Mouse (Mus musculus) right cerebral cortex, adult 18-20 months (tissue): ENCODE data around the gene Tmem95.
A peak's percentile ranks its signal among the peaks of the same experiment; 100 is the strongest.
"Not testable (repeated sequence)": the region's sequence is repeated elsewhere in the genome, so short reads cannot be mapped to it uniquely, and the experiment has no call there.

ENCODE experiments used
- DNase-seq: peaks from one replicate; pipeline ENCODE4 v3.0.0; 2022; ENCODE audit warnings: mixed read lengths

Tmem95 gene

DNA sequence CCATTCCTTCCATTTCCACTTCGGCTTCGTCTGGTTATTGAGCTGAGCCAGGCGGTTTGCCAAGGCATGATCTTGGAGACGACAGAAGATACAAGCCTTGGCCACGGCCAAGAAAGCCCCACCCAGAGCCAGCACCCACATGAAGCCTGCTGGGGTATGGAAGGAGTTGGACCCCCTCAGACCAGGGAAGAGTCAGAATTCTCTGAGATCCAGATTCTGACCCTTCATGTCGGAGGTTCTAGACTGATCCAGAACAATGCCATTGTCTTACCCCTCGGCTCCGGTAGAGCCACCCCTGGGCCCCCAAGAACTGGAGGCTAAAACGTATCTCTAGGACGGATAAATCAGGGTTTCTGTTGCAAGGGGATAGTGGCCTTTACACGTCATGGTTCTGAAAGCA is at the start of gene Tmem95:
TSS of gene Tmem95 (minus strand) at position 141 of the 400 bp plus-strand sequence.
- no peak for DNase-seq

DNA sequence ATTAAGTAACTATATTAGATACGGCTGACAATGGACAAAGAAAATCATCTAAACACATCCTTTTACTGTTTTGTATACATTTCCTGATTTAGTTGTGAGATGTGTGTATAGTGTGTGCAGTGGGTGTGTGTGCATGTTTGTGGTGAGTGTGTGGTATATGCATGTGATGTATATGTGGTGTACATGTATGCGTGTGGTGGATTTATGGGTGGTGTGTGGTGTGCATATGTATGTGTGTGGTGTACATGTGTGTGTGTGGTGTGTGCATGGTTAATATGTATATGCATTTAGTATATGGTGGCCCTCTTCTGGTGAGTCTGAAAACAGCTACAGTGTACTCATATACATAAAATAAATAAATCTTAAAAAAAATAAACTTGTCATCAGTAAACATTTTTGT is 49.7 kb upstream of the Tmem95 start:
- no peak for DNase-seq

DNA sequence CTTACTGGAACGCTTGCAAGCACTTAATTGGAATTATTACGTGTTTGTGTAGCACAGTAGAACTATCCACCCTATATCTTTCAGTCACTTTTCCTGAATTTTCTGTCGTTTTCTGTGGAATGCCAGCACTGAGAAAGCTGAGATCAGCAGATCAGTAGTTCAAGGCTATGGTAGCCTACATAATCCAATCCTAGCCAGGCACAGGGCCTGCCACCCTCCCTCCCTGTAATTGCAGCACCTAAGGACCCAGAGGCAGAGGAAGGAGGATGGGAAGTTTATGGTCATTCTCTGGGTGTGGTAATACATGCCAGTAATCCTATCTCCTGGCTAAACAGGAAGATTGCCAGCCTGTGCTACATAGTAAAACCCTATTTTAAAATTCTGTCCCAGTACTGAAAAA is 45.0 kb upstream of the Tmem95 start:
- no peak for DNase-seq

DNA sequence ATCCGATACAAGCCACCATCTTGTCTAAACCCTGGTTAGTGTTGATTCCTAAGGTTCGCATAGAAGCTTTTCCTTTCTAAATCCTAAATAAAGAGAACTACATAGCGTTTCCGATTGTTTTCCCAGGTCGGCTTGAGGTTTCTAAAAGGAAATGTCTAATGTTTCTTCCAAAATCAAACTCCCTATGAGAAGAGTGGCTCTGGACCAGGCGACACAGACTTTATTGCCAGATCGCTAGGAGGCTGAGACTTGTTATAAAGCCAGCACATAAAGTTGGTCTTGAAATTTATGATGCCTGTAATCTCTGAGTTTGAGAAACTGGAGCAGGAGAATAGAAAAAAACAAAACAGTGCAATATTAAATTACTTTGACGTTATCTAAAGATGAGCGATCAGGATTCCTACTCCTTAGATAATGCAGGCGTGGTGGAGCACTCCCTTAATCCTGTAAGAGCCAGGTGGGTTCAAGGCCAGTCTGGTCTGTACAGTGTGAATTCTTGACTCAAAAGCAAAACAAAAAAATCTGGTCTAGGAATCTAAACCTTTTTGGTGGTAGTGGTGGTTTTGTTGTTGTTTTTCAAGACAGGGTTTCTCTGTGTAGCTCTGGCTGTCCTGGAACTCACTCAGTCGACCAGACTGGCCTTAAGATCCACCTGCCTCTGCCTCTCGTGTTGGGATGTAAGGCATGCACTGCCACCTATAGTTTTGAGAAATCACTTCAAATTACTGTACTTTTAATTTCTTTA is 44.4 kb upstream of the Tmem95 start:
- DNase-seq: no peak

DNA sequence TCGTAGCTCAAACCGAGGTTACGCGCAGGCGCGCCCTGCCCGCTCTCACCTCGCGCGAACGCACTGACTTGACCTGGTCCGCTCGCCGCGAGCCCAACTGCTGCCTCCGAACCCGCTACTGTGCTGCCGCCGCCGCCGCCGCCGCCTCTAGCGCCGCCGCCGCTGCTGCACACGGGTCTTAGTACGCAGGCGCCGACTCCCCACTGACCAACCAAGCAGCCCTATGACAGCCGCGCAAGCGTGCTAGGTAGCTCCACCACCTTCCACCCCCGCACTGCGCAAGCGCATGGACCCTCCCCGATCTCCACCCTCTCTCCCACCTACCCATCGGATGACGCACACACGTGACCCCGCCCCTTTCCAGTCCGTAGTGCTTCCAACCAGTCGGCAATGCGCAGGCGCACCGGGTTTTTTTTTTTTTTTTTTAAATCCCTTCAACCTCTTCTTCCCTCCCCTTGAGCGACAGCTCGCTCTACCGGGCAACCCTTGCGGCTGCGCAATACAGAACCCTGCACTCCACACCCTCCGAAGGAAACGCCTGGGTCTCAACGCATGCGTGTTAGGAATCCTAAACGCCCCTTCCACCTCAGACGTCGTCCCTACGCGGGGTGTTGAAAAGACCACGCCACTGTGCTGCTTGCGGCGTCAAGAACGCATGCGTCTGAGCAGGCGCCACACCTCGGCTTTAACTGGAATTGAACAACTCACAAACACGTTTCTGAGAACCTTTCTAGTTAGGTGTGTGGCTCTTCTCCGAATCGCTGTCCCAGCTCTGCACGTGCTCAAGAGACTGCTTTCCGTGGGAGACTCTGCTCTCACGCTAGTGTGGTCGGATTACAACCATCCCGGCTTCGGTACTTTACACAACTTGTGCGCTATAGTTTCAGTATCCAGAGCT is 43.5 kb upstream of the Tmem95 start, which contains the start of gene Eif5a:
TSS of gene Eif5a (minus strand) at position 845 of the 898 bp plus-strand sequence.
- peak; percentile 100 for DNase-seq

DNA sequence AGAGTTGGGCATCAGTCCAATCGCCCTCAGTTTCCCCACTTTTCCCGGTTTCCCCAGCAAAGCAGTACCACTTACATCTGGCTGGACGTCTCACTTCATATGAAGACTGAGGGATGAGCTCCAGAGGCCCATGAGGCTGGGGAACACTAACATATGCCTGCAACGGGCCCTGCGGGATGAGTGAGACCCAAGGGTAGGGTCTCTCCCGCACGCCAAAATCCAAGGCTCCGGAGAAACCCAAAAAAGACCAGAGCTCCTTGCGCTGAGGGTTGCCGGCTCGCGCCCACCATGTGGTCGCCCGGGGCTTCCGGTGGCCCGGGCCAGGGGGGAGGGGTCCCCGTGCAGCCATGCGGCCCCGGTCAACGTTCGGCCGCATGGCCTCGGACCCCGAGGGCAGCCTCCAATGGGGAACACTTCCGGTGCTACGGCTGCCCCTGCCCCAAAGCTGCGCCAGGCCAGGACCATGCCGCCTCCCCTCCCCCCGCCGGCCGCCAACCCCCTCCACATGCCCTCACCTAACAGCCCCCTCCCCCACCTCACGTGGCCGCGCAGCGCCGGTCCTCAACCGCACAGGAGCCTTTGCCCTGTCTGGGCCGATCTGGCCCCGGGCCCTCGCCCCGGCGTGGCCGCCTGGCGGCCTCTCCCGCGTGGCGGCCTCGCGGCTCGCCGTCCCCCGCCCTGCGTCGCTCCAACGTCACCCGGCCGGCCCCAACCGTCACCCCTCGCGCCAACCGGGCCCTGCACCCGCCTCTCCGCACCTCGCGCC is 42.6 kb upstream of the Tmem95 start:
- DNase-seq: no peak

DNA sequence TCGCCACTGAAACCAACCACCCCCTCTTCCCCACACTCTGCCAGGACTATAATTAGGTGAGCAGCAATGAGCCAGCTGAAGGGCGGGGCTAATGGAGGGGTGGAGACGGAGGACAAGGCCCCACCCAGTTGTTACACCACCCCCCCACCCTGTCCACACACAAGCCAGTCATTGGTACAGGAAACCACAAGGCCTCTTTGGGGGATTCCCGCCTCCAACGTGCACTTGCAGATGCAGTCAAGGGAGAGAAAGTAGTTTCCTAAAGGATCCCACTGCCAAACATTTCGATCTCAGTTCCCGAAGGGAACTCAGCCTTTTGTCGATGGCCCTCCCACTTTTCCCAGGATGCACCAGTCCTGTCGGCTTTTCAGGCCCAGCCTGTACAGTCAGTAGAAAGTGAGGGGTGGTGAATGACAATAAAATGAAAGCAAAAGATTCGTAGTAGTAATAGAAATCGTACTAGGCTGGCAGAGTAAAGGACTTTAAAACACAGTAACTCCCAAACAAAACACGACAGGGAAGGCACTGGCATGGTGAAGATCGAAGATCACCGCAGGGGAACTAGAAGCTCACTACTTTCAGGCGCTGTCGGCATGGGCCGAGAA is 41.9 kb upstream of the Tmem95 start:
- DNase-seq: peak; percentile 42

DNA sequence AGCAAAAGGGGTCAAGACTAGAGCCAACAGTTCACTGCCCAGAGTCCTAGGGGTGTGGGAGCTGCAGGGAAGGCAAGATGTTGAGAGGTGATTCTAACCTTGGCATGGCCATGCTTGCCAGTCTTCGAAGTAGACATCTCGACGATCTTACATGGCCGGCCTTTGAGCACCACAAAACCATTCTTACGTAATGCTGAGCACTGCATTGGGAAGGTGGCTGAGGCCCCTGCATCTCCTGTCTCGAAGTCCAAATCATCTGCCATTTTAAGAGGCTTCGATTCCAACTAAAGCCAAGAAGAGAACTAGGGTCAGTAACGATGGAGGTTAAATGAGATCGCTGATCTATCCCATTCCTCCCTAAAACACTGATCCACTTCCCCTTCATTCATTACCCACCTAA is 41.2 kb upstream of the Tmem95 start:
- no peak for DNase-seq

DNA sequence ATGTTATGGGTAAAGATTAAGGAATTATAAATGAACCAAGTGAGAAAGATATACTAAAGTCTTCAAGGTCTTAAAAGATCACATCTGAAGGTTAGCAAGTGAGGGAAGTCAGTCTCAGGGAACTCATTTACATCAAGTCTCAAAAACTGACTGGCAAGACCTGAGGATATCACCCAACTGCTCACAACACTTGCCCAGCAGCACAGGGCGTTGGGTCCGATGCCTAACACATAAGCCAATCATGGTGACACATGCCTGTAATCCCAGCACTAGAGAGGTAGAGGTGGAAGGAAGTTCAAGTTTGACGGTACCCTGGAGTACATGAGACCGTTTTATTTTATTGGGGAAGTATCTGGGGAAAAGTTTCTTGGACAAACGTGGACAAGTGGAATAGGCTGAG is 40.3 kb upstream of the Tmem95 start:
- DNase-seq: no peak

DNA sequence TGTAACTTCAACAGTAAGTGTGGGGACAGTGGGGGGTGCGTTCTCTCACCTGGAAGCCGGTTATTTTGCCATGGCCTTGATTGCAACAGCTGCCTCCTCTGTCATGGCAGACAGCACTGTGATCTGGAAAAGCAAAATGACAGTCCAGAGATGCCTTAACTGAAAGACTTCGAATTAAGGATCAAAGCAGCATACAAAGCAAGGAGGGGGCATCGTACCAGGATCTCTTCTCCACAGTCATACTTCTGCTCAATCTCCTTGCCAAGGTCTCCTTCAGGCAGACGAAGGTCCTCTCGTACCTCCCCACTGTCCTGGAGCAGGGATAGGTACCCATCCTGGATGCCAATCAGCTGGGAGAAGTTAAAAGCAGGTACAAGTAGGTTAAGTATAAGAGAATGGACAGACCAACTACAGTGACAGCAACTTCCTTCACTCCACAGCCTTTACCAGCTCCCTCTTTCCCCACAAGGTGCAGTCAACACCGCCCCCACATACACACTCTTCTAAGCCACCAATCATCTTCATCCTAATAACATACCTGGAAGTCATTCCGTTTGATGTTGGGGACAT is 39.6 kb upstream of the Tmem95 start:
- no peak for DNase-seq

DNA sequence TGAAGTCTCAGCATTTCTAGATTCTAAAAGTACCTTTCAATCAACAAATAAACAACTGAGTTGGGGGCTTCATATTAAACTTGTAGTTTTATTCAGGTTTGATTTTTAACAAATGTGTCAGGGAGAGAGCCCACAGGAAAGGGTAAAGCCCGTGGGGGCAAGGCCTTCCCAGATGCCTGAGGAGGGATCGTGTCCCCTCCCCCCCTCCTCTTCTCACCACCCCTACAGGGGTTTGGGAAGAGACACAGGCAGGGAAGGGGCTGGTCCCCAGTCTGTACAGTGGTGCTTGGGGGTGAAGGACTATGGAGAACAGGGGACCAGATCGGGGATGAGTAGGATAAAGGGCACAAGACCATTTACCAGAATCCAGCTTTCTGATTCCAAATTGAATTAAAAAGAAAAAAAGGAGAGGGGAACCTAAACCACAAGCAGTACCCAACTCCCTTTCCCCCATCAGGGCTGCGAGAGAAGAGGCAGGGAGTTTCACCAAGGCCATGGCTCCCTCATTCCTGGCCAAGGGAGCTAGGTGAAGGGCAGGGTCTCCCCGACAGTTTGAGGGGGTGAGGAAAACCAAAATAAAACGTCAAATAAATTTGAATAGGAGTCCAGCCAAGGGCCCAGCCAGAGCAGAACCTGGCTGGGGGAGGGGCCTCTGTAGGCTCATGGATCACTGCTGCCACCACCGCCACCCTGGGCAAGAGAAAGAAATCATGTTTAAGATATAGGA is 39.0 kb upstream of the Tmem95 start:
- not testable (repeated sequence) for DNase-seq

DNA sequence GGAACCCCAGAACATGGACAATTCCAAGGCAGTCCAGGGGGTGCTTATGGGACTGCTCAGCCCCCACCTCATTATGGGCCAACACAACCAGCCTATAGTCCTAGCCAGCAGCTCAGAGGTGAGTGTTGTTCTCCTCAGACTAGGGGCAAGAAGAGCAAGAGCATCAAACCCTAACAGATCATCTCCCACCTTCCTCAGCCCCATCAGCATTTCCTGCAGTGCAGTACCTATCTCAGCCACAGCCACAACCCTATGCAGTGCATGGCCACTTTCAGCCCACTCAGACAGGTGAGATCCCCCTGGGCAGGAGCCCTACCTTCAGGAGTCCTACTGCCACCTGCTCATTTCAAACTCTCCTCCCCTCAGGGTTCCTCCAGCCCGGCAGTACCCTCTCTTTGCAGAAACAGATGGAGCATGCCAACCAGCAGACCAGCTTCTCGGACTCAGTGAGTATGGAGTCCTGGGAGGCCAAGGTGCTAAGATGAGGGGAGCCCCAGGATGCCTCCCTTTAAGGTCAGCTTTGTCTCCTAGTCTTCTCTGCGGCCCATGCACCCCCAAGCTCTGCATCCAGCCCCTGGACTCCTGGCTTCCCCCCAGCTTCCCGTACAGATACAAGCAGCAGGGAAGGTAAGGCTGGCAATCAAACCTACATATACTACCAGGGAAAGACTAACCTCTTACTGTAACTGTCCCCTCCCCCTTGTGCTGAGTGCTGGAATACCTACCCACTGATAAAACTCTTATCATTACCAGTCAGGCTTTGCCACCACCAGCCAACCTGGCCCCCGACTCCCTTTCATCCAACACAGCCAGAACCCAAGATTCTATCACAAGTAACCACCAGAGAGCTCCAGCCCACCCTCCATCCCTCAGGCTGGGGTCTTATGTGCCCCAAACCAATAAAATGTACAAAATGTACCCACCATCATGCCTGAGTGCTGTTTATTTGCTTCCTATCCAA is 38.1 kb upstream of the Tmem95 start:
- no peak for DNase-seq

DNA sequence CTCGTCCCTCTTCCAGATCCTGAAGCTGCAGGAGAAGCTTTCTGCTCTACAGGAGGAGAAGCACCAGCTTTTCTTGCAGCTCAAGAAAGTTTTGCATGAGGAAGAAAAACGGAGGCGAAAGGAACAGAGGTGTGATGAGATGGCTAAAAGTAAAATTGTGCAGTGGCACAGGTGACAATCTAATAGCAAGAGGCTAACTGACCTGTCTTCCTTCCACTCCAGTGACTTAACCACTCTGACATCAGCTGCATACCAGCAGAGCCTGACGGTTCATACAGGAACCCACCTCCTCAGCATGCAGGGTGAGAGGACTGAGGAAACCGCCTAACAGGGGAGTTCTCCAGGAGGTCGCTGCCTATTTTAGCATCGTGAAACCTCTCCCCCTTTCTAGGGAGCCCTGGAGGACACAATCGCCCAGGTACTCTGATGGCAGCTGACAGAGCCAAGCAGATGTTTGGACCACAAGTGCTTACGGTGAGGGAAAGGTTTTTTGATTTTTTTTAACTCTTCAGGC is 37.2 kb upstream of the Tmem95 start:
- no peak for DNase-seq

DNA sequence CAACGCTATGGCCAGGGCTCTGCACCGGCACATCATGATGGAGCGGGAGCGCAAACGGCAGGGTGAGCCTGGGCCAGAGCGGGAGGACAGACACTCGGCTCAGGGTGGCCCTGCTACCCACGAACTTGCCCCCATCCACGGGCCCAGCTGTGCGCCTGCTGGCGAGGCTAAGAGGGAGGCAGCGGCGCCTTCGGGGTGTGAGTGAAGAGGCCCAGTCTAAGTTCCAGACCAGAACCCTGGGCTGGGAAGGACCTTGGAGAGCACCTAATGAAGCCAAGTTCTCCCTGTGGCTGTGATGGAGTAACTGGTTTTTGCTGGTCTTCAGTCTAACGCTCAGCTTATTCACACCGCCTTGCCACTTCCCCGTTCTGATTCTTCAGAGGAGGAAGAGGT is 36.5 kb upstream of the Tmem95 start:
- DNase-seq: no peak

DNA sequence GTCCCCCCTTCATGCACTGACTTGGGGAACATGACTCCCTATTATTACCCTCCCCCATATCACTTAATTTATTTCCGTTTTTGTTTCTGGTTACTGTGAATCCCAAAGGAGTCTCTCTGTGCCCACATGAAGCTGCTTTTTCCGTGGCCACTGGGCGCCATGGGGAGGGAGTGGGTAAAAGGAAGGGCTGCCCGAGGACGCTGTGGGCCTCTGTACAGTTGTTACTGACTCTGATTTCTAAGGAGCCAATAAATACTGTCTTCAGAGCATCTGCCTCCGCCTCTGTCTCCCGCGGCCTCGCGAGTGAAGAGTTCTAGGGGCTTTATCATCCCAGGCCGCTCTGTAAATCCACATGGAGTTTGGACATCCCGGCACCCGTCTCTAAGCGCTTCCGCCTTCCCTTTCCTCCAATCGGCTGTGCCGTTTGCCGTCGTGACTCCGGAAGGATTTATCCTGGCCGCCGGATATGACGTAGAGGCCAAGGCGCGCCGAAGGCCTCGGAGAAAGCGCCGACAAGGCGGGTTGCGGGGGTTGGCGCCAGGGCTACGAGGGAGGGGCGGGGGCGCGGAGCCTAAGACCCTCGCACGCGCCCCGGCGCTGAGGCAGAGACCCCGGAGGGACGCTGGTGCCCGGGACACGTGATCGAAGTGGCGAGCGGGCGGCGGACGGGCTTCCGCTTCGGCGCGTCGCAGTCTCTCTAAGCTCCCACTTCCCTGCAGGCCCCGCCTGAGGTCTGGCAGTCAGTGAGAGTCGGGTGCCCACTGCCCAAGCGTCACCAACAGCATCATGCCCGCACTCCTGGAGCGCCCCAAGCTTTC is 35.9 kb upstream of the Tmem95 start, which contains the start of gene Gps2:
TSS of gene Gps2 (plus strand) at position 335 of the 818 bp plus-strand sequence.
- DNase-seq: peak; percentile 95

DNA sequence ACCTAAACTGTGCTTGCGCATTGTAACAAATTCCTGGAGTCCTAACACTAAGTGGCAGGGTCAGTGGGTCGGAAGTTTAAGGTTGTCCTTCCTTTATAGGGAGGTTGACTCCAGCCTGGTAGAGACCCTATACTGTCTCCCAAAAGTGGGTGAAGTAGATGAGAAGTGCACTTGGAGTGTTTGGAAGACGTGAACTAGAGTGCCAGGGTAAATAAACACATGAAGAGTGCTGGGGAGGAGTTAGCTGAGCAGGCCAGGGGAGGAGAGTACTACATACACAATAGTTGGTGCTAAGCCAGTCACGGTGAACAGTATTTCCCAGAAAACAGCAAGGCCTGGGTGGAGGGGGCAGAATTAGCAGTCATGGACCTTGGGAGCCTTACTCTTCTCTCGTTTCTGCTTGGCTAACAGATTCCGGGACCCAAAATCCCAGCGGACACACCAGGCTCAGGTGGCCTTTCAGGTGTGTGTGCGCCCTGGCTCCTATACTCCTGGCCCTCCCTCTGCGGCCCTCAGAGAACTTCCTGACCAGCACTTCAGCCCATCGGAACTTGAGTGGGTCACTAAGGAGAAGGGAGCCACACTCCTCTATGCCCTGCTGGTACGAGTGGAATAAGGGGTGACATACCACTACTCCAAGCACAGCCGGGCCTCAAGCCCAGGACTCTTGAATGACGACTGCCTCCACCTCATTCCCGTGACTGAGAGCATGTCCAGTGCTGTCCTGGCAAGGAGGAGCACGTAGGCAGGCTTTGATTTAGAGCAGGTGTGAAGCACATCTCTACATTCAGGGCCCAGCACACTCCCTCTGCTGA is 35.1 kb upstream of the Tmem95 start:
- no peak for DNase-seq

DNA sequence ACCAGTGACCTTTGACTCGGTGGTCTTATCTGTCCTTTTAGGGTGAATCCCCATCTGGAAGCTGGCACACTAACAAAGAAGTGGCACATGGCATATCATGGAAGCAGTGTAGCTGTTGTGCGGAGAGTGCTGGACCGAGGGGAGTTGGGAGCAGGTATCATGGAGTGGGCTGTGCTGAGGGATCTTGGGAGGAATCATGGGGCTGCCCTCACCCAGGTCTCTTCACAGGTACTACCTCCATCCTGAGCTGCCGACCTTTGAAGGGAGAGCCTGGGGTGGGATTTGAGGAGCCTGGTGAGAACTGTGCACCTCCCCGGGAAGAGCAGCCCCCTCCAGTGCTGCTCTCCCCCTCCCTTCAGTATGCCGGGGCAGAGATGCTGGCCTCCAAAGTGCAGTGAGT is 33.9 kb upstream of the Tmem95 start:
- no peak for DNase-seq
